Mouse (Mus musculus) retina, adult 2 months (tissue): ENCODE measurements around the gene Htr5b.

Experiments used
- DNase-seq: peaks from one replicate; pipeline ENCODE4 v3.0.0-alpha.2; 2012; ENCODE audit warnings: low read depth, low spot score

Gene Htr5b

GRCm38 (mm10) chr1:121528399-121528720 is at the start of gene Htr5b:
Gene Htr5b (minus strand): TSS chr1:121528465.
- DNase-seq, result no peak

DNA sequence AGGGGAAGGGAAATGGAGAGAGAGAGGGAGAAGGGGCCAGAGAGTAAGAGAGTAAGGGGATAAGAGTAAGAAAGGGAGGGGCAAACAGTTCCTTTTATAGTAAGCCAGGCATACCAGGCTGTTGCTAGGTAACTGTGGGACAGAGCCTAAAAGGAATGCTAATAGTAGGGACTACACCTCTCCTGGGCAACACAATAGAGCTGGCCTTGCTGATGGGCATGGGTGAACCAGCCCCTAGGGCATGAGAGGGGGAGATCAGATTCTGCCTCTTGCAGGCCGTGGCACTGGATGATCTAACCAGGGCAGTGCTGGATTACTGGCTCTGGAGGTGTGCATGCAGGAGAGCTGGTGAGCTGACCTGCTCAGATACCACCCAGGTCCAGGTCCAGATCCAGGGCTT is 49.2 kb upstream of the Htr5b start:
- no peak for DNase-seq

DNA sequence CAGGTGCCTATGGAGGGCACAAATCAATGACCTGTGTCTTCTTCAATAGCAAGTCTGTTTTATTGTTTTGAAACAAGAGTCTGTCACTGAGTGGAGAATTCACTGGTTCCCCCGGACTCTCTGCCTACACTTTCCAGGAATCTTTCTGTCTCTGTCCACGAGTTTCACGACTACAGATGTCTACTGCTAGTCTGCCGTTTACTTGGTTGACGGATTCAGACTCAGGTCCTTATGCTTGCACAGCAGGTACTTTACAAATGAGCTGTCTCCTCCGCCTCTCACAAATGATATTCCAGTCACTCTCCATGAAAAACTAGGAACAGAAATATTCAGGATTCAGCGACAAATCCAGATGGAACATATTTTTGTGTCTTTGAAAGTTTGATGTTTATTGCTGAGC is 42.3 kb upstream of the Htr5b start:
- no peak for DNase-seq

- DNase-seq, result peak; percentile 95
Measured at GRCm38 (mm10) chr1:121567521-121568489, 39.5 kb upstream of the Htr5b start, which contains the start of gene Ddx18. Gene Ddx18 (minus strand): TSS chr1:121567989.

DNA sequence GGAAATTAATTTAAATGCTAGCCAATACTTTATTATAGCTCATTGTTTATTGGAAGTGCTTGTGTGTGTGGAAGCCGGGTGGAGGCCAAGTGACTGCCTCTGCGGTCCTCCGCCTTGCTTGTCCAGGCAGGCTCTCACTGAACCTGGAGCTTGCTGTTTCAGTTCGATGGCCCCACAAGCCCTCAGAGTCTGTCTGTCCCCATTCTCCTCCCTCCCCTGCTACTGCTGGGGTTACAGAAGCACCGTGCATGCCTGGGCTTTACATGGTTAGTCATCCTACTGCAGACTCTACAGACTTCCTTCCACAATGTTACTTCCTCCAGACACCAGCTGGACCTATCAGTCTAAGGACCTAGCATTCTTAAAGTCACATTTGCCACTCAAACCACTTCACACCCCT is 29.6 kb upstream of the Htr5b start:
- DNase-seq, result no peak

GRCm38 (mm10) chr1:121551457-121551835 is 23.2 kb upstream of the Htr5b start:
- no peak for DNase-seq

GRCm38 (mm10) chr1:121550801-121551456 is 22.7 kb upstream of the Htr5b start:
- no peak for DNase-seq

- no peak for DNase-seq
Measured at GRCm38 (mm10) chr1:121549456-121549855, 21.2 kb upstream of the Htr5b start.

- DNase-seq, result no peak
Measured at GRCm38 (mm10) chr1:121548667-121549066, 20.4 kb upstream of the Htr5b start.

DNA sequence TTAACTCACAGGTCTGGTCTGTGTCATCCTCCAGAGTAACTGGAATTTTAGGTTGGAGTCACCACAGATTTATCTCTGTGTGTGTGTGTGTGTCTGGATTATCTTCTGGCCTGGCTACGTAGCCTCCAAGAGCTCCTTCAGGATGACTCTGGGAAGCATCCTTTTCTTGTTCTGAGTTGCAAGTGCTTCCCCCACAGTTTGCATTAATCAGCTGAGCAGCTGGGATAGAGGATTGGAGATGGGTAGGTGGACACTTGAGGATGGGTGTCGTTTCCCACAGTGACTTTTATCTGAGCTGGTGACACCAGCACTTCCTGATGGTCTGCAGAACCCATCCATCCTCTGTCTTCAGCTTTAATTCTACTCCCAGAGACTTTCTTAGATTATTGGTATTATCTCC is 18.6 kb upstream of the Htr5b start:
- no peak for DNase-seq

- DNase-seq, result no peak
Measured at GRCm38 (mm10) chr1:121540361-121540760, 12.1 kb upstream of the Htr5b start.

- DNase-seq, result no peak
Measured at GRCm38 (mm10) chr1:121531439-121531838, 3.2 kb upstream of the Htr5b start.

- no peak for DNase-seq
Measured at GRCm38 (mm10) chr1:121529286-121529685, 1.0 kb upstream of the Htr5b start.

DNA sequence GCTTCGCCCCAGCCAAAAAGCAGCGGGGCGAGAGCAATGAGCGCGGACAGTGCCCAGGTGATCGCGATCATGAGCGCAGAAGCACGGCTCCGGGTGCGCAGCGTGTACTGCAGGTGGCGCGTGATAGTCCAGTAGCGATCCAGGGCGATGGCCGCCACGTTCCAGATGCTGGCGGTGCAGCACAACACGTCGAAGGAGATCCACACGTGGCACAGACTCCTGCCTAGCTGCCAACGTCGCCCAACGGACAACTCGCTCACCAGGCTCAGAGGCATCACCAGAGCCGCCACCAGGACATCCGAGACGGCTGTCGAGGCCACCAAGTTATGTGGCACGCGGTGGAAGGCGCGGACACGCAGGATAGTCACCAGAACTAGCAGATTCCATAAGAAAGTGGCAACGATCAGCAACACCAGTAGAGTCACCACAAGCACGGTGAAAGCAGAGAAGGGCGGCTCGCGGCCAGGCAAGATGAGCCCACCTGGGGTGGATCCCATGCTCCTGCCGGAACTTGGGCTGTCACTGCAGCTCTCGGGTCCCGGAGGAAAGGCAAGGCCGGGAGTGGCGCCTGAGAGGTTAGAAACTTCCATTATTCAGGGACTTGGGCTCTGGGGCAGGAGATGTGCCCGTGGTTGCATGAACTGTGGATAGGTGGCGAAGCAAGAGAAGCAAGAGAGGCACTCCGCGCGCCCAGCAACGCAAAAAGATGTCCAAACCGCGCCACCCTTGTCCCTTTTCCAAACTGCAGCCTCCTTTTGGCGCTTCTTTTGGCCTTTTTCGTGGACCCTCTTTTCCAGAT is 466 bp downstream of the Htr5b start:
- no peak for DNase-seq

GRCm38 (mm10) chr1:121527061-121527460 is 1.2 kb downstream of the Htr5b start:
- no peak for DNase-seq

- no peak for DNase-seq
Measured at GRCm38 (mm10) chr1:121518609-121519008, 9.7 kb downstream of the Htr5b start.

GRCm38 (mm10) chr1:121511966-121512365 is 16.3 kb downstream of the Htr5b start:
- no peak for DNase-seq

- no peak for DNase-seq
Measured at GRCm38 (mm10) chr1:121511186-121511585, 17.1 kb downstream of the Htr5b start.

DNA sequence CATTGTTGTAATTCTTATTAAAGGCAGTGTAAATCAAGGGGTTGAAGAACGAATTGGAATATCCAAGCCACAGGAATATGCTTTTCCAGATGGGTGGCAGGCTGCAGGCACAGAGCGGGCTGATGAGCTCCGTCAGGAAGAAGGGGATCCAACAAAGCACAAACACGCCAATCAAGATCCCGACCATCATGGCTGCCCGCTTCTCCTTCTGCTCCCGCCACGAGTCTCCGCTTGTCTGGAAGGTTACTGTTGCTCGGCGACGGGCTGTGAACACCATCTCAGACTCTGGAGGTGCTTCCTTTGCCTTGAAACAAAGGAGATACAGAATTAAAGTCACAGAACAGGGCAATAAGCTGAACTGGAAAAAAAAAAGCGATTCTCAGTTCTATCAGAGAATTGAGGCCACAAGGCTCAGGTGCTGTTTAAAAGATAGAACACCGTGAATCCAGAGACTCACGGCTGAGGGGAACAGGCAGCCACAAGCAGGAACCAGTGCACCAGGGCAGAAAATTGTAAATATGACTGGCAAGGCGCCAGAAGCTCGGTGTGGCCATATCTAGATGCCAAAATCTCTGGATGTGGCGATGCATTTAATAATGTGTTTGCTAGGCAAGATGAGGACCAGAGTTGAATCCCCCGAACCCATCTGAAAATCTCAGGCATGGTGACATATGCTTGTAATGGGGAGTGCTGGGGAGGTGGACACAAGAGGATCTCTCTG is 17.7 kb downstream of the Htr5b start:
- no peak for DNase-seq

GRCm38 (mm10) chr1:121508729-121509128 is 19.5 kb downstream of the Htr5b start:
- no peak for DNase-seq

DNA sequence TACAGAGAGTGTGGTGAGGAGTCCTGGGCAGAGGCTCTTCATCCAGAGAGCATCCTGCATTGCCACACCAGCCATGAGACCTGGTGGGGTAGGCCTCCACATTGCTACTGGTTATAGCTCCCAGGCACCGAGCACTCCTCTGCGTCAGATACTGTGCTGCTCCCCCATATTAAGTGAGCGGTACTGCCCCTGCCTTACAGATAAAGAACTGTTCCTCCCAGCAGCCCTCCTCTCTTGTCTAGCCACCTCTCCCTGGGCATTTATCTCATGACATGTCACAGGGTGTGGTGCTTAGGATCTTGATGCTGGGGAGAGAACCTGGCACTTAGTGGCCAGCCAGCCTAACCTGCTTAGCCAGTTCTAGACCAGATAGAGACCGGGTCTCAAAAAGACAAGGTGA is 31.2 kb downstream of the Htr5b start:
- no peak for DNase-seq
